In genomic region chr3:37182415-37183269, GRCm38 (mm10) we compare ENCODE assay signal across 10 mouse cellular contexts. TPM values are rescaled to one million over a fixed set of nuclear protein-coding genes. Genes with fewer than 3 reads are reported as not detected.
DNase-seq lines count a peak whose midpoint lies in the region; ATAC-seq lines count a peak whose summit lies in the region.
"Had no signal": no experiment of that assay in that cellular context is flagged by ENCODE, and none has a peak within 500 bp of the region (broad histone marks: within the 10 kb centered on the region; RNA-seq: fewer than 3 reads in every experiment).

No protein-coding gene starts in this region.

- no peak overlapping the region for H3K4me3 ChIP-seq in hindbrain, embryonic 14.5 days (replicated peaks; ENCODE audit: low read length)
- H3K4me3 ChIP-seq in midbrain, embryonic 12.5 days = no peak overlapping the region
- H3K4me3 ChIP-seq: erythroblast, embryonic 14.5 days had no signal

- no peaks in the 10 kb centered on the region for H3K36me3 ChIP-seq in hindbrain, embryonic 14.5 days (replicated peaks; ENCODE audit: control insufficient read depth, insufficient read depth)
- H3K36me3 ChIP-seq in midbrain, embryonic 12.5 days = no peaks in the 10 kb centered on the region

- H3K4me2 ChIP-seq in hindbrain, embryonic 14.5 days (replicated peaks) = no peak overlapping the region
- H3K4me2 ChIP-seq in midbrain, embryonic 12.5 days (replicated peaks) = no peak overlapping the region

- no peak overlapping the region for H3K27ac ChIP-seq in hindbrain, embryonic 14.5 days
- no peak overlapping the region for H3K27ac ChIP-seq in midbrain, embryonic 12.5 days (replicated peaks)

- no peaks in the 10 kb centered on the region for H3K4me1 ChIP-seq in hindbrain, embryonic 14.5 days (replicated peaks; ENCODE audit: control insufficient read depth, insufficient read depth, low read length)
- peaks cover 11% of the 10 kb centered on the region for H3K4me1 ChIP-seq in midbrain, embryonic 12.5 days

- no peak overlapping the region for H3K9ac ChIP-seq in hindbrain, embryonic 14.5 days
- H3K9ac ChIP-seq in midbrain, embryonic 12.5 days (replicated peaks) = no peak overlapping the region

- ATAC-seq in hindbrain, embryonic 14.5 days (ENCODE audit: low FRiP score) = peak; percentile 80; the same call in 1 of the 2 replicates
- ATAC-seq in midbrain, embryonic 12.5 days (ENCODE audit: low FRiP score, low read depth) = peak; percentile 38; the same call in 1 of the 2 replicates
- no peak for ATAC-seq in erythroid progenitor cell, adult 5-6 weeks (replicated peaks; ENCODE audit: low FRiP score, poor library complexity, severe bottlenecking)

- H3K27me3 ChIP-seq in hindbrain, embryonic 14.5 days (ENCODE audit: control insufficient read depth, insufficient read depth, low read length) = no peaks in the 10 kb centered on the region
- no peaks in the 10 kb centered on the region for H3K27me3 ChIP-seq in midbrain, embryonic 12.5 days

- 32% methylated on average over 16 of the region's 16 CpGs for WGBS in hindbrain, embryonic 14.5 days
- 32% methylated on average over 16 of the region's 16 CpGs for WGBS in midbrain, embryonic 12.5 days

- DNase-seq in layer of hippocampus, adult 18-20 months (ENCODE audit: low spot score in 2 of 2) = peak; percentile 4 to 44
- no peak for DNase-seq in layer of hippocampus, adult 9-10 months (ENCODE audit: low spot score)
- peak; percentile 31 for DNase-seq in fibroblast of lung, adult 2 months (ENCODE audit: low read depth)
- DNase-seq in hindbrain, embryonic 14.5 days (ENCODE audit: low spot score) = peak; percentile 40
- no peak for DNase-seq in adrenal gland, postnatal 36 days
- no peak for DNase-seq in thymus, postnatal 36 days

- H3K9me3 ChIP-seq in hindbrain, embryonic 14.5 days (ENCODE audit: control insufficient read depth, low read length) = no peaks in the 10 kb centered on the region
- H3K9me3 ChIP-seq in midbrain, embryonic 12.5 days = no peaks in the 10 kb centered on the region

RNA-seq across cellular contexts. Expression of gene Il21, which starts 49.8 kb away (rescaled TPM):
- total RNA-seq in layer of hippocampus, adult 18-20 months (2021) = under 1 TPM in 1 of 2 experiments, not detected in 1; 0.23 TPM
- not detected in 2 replicates for polyA plus RNA-seq in hindbrain, embryonic 14.5 days (2014; fragmentation: Nextera tagmentation; extraction: Ambion mirVana)
- polyA plus RNA-seq in midbrain, embryonic 12.5 days (2016; fragmentation: Nextera tagmentation; extraction: Ambion mirVana) = not detected in 2 replicates
- total RNA-seq in adrenal gland, postnatal 36 days (2021) = not detected
- not detected in 2 replicates for total RNA-seq in erythroid progenitor cell, adult 5-6 weeks (2015; ENCODE audit: low replicate concordance)
- not detected in 2 replicates for total RNA-seq in erythroid progenitor cell, adult 5-6 weeks (2017; ENCODE audit: low replicate concordance)
- total RNA-seq: left cerebral cortex, postnatal 36 days had no signal
- polyA plus RNA-seq: erythroblast, embryonic 14.5 days had no signal

RNA-seq across cellular contexts. Expression of gene Il2, which starts 56.9 kb away (rescaled TPM):
- not detected for total RNA-seq in layer of hippocampus, adult 18-20 months (2021)
- 0.70 and 0.86 TPM in 2 replicates for polyA plus RNA-seq in hindbrain, embryonic 14.5 days (2014; fragmentation: Nextera tagmentation; extraction: Ambion mirVana)
- 0.51 and 0.55 TPM in 2 replicates for polyA plus RNA-seq in midbrain, embryonic 12.5 days (2016; fragmentation: Nextera tagmentation; extraction: Ambion mirVana)
- not detected for total RNA-seq in adrenal gland, postnatal 36 days (2021)
- 1.3 TPM in 1 of 2 replicates, not detected in the other for total RNA-seq in erythroid progenitor cell, adult 5-6 weeks (2015; ENCODE audit: low replicate concordance)
- not detected in 2 replicates for total RNA-seq in erythroid progenitor cell, adult 5-6 weeks (2017; ENCODE audit: low replicate concordance)
- total RNA-seq: left cerebral cortex, postnatal 36 days had no signal
- polyA plus RNA-seq: erythroblast, embryonic 14.5 days had no signal

Comparison
In these comparisons a context has a peak if more than half of its experiments do, and no peak if none do; other contexts are left out.
1. DNase-seq: peak in layer of hippocampus, adult 18-20 months (2 of 2), fibroblast of lung, adult 2 months (single experiment) and hindbrain, embryonic 14.5 days (single experiment); none in layer of hippocampus, adult 9-10 months (single experiment), adrenal gland, postnatal 36 days (0 of 2) and thymus, postnatal 36 days (0 of 2).